Mouse (Mus musculus) hindbrain, postnatal 0 days (tissue): ENCODE results near the gene Msrb1. TPM values are rescaled to one million over a fixed set of nuclear protein-coding genes. Genes with fewer than 3 reads are reported as not detected.

Experiments used
- ATAC-seq: fragments of 200-750 bp; cut with Nextera tagmentation; 2 replicates; pipeline ENCODE4 v1.8.0; 2017; ENCODE audit warnings: mild to moderate bottlenecking, moderate TSS enrichment, moderate library complexity
- DNase-seq: peaks from one replicate; pipeline ENCODE4 v3.0.0-alpha.2; 2015; ENCODE audit warnings: low spot score
- H3K27ac ChIP-seq: fragments of 300-500 bp; sonication (generic); 2 replicates; pipeline ENCODE4 v1.5.1; 2014; ENCODE audit warnings: mild to moderate bottlenecking
- H3K27me3 ChIP-seq: fragments of 300-500 bp; sonication (generic); 2 replicates; pipeline ENCODE4 v1.6.1; 2014; ENCODE audit warnings: low read length, mixed read lengths; ENCODE audit not compliant: insufficient read depth
- H3K36me3 ChIP-seq: fragments of 300-500 bp; sonication (generic); 2 replicates; pipeline ENCODE4 v1.6.1; 2014; ENCODE audit warnings: low read length, mixed read lengths; ENCODE audit not compliant: insufficient read depth
- H3K4me1 ChIP-seq: fragments of 300-500 bp; sonication (generic); 2 replicates; pipeline ENCODE4 v1.6.1; 2014; ENCODE audit warnings: antibody characterized with exemption, low read length, mixed read lengths; ENCODE audit not compliant: insufficient read depth
- H3K4me2 ChIP-seq: fragments of 300-500 bp; sonication (generic); 2 replicates; pipeline ENCODE4 v1.6.1; 2014; ENCODE audit warnings: low read depth, mild to moderate bottlenecking, low read length, moderate library complexity, mixed read lengths
- H3K4me3 ChIP-seq: fragments of 300-500 bp; sonication (generic); 2 replicates; pipeline ENCODE4 v1.5.1; 2014; ENCODE audit warnings: low read length
- H3K9ac ChIP-seq: fragments of 300-500 bp; sonication (generic); replicated peaks from 2 replicates; pipeline ENCODE4 v1.6.1; 2014; ENCODE audit warnings: mild to moderate bottlenecking, low read length, moderate library complexity, mixed read lengths
- H3K9me3 ChIP-seq: fragments of 300-500 bp; sonication (generic); 2 replicates; pipeline ENCODE4 v1.6.1; 2016; ENCODE audit warnings: low read length, mixed read lengths
- CTCF ChIP-seq: IDR thresholded peaks from 2 replicates; pipeline ENCODE4 v1.5.1; 2016; ENCODE audit warnings: antibody characterized with exemption, control low read depth, low read depth
- WGBS: fragments of 180-500 bp; shearing (Covaris S2); extraction: QIAGEN DNeasy Blood & Tissue Kit; methylation state at CpG from one replicate; pipeline ENCODE4 v1.1.7; 2014; 5-methylcytosine and 5-hydroxymethylcytosine counted together
- polyA plus RNA-seq: library from polyadenylated mRNA; unstranded; fragments of >200 nt; fragmentation: Nextera tagmentation; extraction: Ambion mirVana; gene quantifications from 2 replicates; pipeline ENCODE4 v1.2.1, GENCODE M21; 2015
- total RNA-seq: library from RNA; depleted of rRNA; stranded (reverse); fragments of >200 nt; gene quantifications from 2 replicates; pipeline ENCODE4 v1.2.3, GENCODE M21; 2014

Gene Msrb1
- total and polyA plus RNA-seq, 2 experiments from 2014 or later, result 17.0 to 22.7 TPM

- peak overlapping the region; percentile 82 for H3K4me3 ChIP-seq
- 1% methylated on average over 15 of the region's 15 CpGs for WGBS
- DNase-seq (no peak), ATAC-seq (no peak; the same call in 1 of the 2 replicates)
- H3K36me3 ChIP-seq, result peaks cover 12% of the 10 kb centered on the region
- TF ChIP-seq CTCF, result no peak
- no peaks in the 10 kb centered on the region for H3K27me3 ChIP-seq
- peaks cover 7% of the 10 kb centered on the region; the same call in 1 of the 2 replicates for H3K4me1 ChIP-seq
- peak overlapping the region; percentile 83 for H3K4me2 ChIP-seq
- H3K9me3 ChIP-seq, result no peaks in the 10 kb centered on the region
- H3K27ac ChIP-seq, result peak overlapping the region; percentile 86
- H3K9ac ChIP-seq, result peak overlapping the region; percentile 83
Observed at GRCm38 (mm10) chr17:24723881-24724180, 12.6 kb upstream of the Msrb1 start.

DNA sequence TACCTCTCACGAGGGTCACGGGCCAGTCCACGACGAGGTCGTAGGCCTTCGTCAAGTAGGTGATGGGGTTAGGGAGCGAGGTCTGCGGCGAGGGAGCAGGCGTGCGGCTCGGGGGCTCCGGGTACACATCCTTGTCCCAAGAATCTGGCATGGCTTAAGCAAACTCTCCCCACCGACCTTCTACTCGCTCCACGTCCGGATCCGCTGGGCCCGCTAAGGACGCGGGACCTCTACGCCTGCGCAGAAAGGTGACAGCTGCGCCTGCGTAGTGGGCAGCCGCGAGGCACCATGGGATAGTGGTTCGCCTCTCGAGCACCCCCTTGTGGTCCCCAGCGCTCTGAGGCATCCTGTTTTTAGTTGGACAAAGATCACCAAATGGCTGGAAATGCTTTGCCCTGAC, 12.3 kb upstream of the Msrb1 start, which contains the start of gene Ndufb10:
Ndufb10 (minus strand) TSS at position 295 of the 400 bp plus-strand sequence.
- peak; percentile 98 for DNase-seq
- H3K9me3 ChIP-seq, result no peaks in the 10 kb centered on the region
- peak within 1 kb of the TSS; percentile 82 for H3K4me3 ChIP-seq
- 0% methylated on average over 30 of the region's 30 CpGs for WGBS
- peak within 1 kb of the TSS; percentile 83 for H3K4me2 ChIP-seq
- H3K36me3 ChIP-seq, result peaks cover 12% of the 10 kb centered on the region
- peak; percentile 75 for ATAC-seq
- H3K4me1 ChIP-seq, result peaks cover 7% of the 10 kb centered on the region; the same call in 1 of the 2 replicates
- peak within 1 kb of the TSS; percentile 83 for H3K9ac ChIP-seq
- H3K27me3 ChIP-seq, result no peaks in the 10 kb centered on the region
- H3K27ac ChIP-seq, result peak within 1 kb of the TSS; percentile 86
- peak; percentile 99 for TF ChIP-seq CTCF

DNA sequence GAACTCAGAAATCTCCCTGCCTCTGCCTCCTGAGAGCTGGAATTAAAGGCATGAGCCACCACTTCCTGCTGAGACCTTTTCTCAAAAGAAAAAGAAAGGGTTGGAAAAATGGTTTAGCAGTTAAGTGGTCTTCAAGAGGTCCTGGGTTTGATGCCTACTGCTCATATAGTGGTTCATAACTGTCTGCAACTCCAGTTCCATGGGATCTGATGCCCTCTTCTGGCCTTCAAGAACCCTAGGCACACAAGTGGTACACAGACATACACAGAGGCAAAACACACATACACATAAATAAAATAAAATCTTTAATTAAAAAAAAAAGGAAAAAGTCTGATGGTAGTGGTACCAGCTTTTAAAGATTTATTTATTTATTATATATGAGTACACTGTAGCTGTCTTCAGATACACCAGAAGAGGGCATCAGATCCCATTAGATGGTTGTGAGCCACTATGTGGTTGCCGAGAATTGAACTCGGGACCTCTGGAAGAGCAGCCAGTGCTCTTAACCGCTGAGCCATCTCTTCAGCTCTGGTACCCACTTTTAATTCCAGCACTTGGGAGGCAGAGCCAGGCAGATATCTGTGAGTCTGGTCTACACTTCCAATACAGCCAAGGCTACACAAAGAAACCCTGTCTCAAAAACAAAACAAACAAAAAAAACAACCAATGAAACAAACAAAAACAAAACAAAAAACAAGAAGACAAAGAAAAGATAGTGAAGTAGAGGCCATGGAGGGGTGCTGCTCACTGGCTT, 10.6 kb upstream of the Msrb1 start:
- no peak overlapping the region for H3K9ac ChIP-seq
- H3K27ac ChIP-seq, result no peak overlapping the region
- H3K4me1 ChIP-seq, result peaks cover 7% of the 10 kb centered on the region; the same call in 1 of the 2 replicates
- ATAC-seq, result no peak
- H3K4me3 ChIP-seq, result no peak overlapping the region
- H3K4me2 ChIP-seq, result no peak overlapping the region
- no peaks in the 10 kb centered on the region for H3K9me3 ChIP-seq
- 77% methylated on average over 3 of the region's 3 CpGs for WGBS
- H3K36me3 ChIP-seq, result peaks cover 12% of the 10 kb centered on the region
- no peak for TF ChIP-seq CTCF
- no peaks in the 10 kb centered on the region for H3K27me3 ChIP-seq
- DNase-seq, result no peak

DNA sequence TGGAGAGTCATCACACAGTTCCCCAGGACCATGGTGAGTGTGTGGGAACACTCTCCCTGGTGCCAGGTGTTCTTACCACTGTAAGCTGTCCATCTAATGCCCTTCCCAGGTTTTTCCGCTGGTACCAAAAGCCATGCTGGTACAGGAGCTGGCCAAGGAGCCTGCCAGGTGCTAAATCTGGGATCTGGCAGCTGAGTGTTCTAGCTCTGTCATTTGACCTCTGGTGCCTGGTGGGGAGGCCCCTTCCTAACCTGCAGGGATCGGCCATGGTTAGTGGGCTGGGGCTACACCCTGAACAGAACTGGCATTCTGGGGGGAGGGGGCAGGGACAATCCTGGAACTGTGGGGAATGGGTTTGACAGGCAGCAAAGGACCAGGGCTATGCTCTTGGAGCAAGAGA, 8.8 kb upstream of the Msrb1 start, which contains the start of gene Rpl3l:
Rpl3l (plus strand) TSS at position 203 of the 400 bp plus-strand sequence.
- Histone ChIP-seq H3K27ac (no peak within 1 kb of the TSS), H3K4me1 (peaks cover 7% of the 10 kb centered on the region; the same call in 1 of the 2 replicates), H3K4me3 (no peak within 1 kb of the TSS), H3K4me2 (no peak within 1 kb of the TSS), H3K9ac (no peak within 1 kb of the TSS; the same call in 1 of the 2 replicates), H3K9me3 (no peaks in the 10 kb centered on the region), H3K27me3 (no peaks in the 10 kb centered on the region), H3K36me3 (no peaks in the 10 kb centered on the region)
- 78% methylated on average over 2 of the region's 2 CpGs for WGBS
- DNase-seq (no peak), ATAC-seq (no peak)
- no peak for TF ChIP-seq CTCF

DNA sequence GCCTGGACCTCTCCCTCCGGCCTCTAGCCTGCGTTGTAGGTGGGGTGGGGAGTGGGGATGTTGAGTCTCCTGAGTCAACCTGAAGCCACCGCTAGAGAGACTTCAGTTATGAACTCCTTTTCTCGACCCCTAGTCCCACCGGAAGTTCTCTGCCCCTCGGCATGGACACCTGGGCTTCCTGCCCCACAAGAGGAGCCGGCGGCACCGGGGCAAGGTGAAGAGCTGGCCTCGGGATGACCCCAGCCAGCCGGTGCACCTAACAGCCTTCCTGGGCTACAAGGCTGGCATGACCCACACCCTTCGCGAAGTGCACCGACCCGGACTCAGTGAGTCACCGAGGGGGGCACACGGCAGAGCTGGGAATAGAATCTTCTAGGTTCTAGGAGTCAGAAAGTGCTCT, 8.3 kb upstream of the Msrb1 start:
- no peaks in the 10 kb centered on the region for H3K27me3 ChIP-seq
- no peak overlapping the region for H3K9ac ChIP-seq
- DNase-seq (no peak), ATAC-seq (no peak)
- no peak overlapping the region for H3K27ac ChIP-seq
- no peak overlapping the region for H3K4me3 ChIP-seq
- no peaks in the 10 kb centered on the region for H3K36me3 ChIP-seq
- TF ChIP-seq CTCF, result no peak
- H3K4me2 ChIP-seq, result no peak overlapping the region
- 80% methylated on average over 17 of the region's 17 CpGs for WGBS
- no peaks in the 10 kb centered on the region for H3K9me3 ChIP-seq
- peaks cover 5% of the 10 kb centered on the region; the same call in 1 of the 2 replicates for H3K4me1 ChIP-seq

GRCm38 (mm10) chr17:24729067-24729466, 7.4 kb upstream of the Msrb1 start:
- H3K9me3 ChIP-seq, result no peaks in the 10 kb centered on the region
- no peak overlapping the region for H3K9ac ChIP-seq
- no peaks in the 10 kb centered on the region for H3K4me1 ChIP-seq
- H3K27me3 ChIP-seq, result no peaks in the 10 kb centered on the region
- no peak overlapping the region for H3K4me3 ChIP-seq
- ATAC-seq, result no peak
- TF ChIP-seq CTCF, result no peak
- H3K36me3 ChIP-seq, result no peaks in the 10 kb centered on the region
- DNase-seq, result no peak
- WGBS, result 72% methylated on average over 6 of the region's 6 CpGs
- no peak overlapping the region for H3K27ac ChIP-seq
- no peak overlapping the region for H3K4me2 ChIP-seq

GRCm38 (mm10) chr17:24730787-24731186, 5.7 kb upstream of the Msrb1 start:
- H3K4me2 ChIP-seq, result no peak overlapping the region
- no peak for TF ChIP-seq CTCF
- H3K36me3 ChIP-seq, result no peaks in the 10 kb centered on the region
- no peaks in the 10 kb centered on the region for H3K27me3 ChIP-seq
- H3K4me1 ChIP-seq, result no peaks in the 10 kb centered on the region
- H3K9me3 ChIP-seq, result no peaks in the 10 kb centered on the region
- H3K27ac ChIP-seq, result no peak overlapping the region
- H3K9ac ChIP-seq, result no peak overlapping the region
- 79% methylated on average over 14 of the region's 14 CpGs for WGBS
- ATAC-seq, result no peak
- DNase-seq, result no peak
- no peak overlapping the region for H3K4me3 ChIP-seq
